Mouse (Mus musculus): ENCODE data around the gene Afap1l2.

- TF ChIP-seq CTCF (IDR thresholded peaks at IDR 0.05; ENCODE audit: low read depth) = no peak
- no peak for TF ChIP-seq EP300 (IDR thresholded peaks at IDR 0.05; ENCODE audit: low read depth)
Measured at GRCm38 (mm10) chr19:57009653-57010052, 1.6 kb upstream of the Afap1l2 start.
